Mouse (Mus musculus): Measurements from ENCODE around the gene Ptpre.

DNA sequence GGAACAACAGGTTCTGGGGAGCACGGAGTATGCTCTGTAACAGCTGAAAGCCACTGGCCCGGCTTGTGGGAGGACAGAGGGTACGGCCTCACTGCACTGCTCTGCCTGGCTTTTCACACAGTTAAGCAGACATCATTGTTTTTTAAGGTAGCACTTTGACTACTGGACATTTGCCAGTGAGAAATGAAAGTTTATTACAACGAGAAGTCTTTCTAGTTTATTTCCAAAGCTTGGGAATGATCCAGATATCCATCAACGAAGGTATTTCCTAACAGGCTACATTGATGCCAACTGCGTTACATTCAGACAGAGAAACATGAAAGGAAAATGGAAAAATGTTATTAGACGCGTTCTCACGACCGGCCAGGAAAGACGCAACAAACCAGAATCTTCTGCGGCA, 190.8 kb downstream of the Ptpre start:
- TF ChIP-seq CTCF (IDR thresholded peaks at IDR 0.05; ENCODE audit: borderline replicate concordance, extremely low read depth, insufficient read depth, insufficient read length) (no peak), POLR2A (IDR thresholded peaks at IDR 0.05; ENCODE audit: borderline replicate concordance, extremely low read depth, insufficient read depth, insufficient read length, poor library complexity, severe bottlenecking) (no peak)

Data from brain, embryonic 14.5 days (tissue).